Mouse (Mus musculus) cerebellum, adult 9-11 months (tissue): ENCODE measurements around the gene Ash1l.
A peak's percentile ranks its signal among the peaks of the same experiment; 100 is the strongest.

Experiments
- DNase-seq: peaks from one replicate; pipeline ENCODE4 v3.0.0; 2022

Gene Ash1l

DNA sequence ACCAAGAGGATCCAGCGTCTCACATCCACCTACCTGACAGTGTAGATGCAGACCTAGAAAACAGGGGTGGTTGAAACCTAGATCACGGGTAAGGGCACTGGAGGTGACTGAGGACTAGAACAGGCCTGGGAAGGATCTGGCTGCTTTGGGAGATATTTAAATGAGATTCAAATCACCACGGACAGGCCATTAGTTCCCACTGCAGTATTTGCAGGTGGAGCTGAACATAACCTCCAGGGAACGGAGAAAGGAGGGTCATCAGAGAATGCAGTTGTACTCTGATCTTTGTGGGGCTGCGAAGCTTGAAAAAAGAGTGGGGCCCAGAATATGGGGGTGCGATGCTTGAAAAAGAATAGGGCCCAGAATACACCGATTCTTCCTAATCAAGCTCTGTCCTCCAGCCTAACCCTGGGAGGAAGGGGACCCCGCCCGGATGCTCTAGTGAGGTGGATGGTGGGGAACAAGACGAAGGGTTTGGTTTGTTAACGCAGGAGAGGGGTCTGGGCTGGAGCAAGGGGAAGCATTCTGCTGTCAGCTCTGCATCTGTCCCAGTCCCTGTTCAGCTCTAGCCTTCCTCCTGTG is 142.2 kb downstream of the Ash1l start:
- no peak for DNase-seq

DNA sequence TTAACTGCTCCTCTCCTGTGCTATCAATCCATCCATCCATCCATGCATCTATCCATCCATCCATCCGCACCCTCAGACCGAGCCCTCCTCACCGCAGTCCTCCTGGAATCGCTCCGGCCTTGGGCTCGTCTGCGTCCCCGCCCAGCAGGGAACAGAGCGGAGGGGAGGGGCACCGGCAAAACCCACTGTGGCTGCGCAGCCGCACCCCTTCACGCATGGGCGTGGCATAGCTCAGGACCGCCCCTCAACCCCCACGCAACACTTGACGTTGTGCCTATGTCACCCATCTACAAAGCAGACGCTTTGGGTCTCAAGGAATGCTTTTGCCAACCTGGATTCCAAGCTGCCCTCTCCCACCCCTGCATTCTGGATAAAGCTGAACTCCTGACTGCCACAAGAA is 142.8 kb downstream of the Ash1l start, which contains the start of gene Rusc1:
Rusc1 (minus strand) TSS at position 137 of the 400 bp plus-strand sequence.
- peak; percentile 96 for DNase-seq

DNA sequence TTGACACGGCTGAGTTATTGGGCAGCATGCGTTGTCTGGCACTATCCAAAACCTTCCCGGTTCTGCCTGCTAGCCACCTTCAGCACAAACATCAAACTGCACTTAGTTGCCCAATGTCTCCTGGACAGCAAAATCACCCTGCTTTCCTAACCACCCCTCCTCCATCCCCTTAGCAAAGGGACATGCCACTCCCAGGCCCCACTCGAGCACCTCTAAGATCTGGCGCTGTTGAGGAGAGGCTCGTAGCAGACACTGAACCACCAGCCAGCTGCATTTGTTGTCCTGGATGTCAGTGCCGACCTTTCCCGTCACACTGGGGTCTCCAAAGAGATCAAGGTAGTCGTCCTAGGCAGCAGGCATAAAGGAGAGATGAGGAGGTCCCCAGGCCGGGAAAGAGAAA is 143.6 kb downstream of the Ash1l start:
- DNase-seq = peak; percentile 54

DNA sequence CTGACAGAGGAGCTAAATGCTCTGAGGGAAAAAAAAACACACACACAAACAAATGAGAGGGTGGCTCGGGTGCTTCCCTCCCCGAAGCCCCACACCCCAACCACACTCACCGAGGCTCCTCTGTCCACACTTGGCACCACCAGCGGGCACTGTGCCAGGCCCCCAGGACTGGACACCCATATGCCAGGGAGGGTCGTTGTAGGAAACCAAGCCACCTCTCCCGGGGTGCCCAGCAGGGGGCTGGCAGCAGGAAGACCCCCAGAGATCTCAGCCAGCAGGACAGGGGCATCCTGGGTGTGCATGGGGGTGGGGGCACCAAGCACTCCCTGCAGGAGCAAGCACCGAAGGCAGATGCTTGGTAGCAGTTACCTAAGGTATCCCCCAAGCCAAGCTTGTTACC is 150.4 kb downstream of the Ash1l start, which contains the start of gene Gm43738:
Gm43738 (minus strand) TSS at position 289 of the 400 bp plus-strand sequence.
- peak; percentile 69 for DNase-seq

DNA sequence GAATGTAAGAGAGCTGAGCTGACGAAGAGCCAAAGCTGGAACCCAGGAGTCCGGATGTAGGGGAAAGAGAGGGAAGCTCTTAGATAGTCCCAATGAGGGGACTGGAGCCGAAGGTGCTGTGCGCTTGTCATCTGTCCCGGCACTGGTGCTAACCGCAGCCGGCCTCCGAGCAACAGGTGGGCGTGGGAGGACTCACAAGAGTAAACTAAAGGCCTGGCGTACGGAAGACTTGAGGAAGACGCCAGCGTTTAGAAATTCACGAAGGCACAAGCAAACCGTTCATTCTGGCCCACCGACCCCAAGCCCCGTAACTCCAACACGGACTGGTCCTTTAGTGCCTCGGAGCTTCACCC is 151.0 kb downstream of the Ash1l start:
- DNase-seq = no peak

DNA sequence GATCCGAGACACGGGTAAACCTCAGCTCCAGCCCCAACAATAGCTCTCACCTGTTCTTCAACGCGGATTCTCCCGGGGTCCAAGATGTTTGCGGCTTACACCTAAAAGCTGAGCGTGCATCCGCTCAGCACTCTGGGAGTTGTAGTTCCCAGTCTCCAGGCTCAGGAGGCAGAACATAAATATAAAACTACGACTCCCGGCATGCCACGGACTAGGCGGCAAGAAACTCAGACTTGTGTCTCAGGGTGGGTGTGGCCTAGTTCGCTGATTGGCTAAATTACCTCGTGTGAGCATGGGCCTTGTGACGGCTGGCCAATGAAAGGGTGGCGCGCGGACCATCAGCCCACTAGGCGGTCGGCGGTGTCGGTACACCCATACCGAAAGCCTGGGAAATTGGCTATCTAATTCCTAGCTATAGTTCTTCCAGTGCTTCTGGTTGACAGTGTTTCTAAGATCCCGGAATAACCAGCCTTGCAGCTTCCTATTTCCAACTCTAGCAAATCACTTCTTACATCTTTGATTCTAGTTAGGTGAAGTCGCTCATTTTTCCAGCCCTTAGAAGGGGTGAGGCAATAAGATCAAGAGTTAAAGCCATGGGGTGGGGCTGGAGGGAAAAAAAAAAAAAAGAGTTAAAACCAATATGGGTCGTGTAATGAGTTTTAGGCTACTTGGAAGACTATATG is 151.5 kb downstream of the Ash1l start, which contains the start of gene Fdps:
Fdps (minus strand) TSS at position 148 of the 683 bp plus-strand sequence.
- peak; percentile 99 for DNase-seq

DNA sequence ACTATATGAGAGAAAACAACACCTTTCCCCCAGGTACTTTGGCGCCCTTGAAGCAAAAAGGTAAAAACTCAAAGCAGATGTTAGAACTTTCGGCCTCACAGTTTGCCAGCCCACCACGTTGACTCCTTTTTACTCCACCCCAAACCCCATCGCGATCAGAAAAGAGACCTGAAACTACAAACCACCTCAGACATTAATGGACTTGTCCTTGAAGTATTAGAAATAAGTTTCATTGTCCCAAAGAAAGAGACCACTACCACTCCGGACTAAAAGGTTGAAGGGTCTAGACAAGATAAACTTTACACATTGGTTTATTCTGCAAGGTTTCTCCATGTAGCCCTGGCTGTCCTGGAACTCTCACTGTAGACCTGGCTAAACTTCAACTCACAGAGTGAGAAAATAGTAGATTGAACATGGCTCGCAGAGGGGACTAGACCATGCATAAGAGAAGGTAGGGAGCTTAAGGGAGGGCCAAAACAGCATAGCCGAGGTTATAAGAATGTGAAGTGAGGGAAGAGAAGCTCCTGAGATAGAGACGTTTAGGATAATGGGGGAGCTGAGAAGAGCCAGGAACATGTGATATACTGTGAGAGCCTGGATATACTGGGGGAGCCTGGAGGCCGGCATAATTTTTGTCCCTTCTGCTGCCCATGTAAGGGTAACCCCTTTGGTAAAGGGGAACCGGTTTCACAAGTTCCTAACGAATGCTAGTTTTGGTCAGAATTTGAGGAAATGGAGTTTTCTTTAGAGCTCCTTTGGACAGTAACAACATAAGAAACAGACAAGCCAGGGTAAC is 152.3 kb downstream of the Ash1l start:
- DNase-seq = peak; percentile 28

DNA sequence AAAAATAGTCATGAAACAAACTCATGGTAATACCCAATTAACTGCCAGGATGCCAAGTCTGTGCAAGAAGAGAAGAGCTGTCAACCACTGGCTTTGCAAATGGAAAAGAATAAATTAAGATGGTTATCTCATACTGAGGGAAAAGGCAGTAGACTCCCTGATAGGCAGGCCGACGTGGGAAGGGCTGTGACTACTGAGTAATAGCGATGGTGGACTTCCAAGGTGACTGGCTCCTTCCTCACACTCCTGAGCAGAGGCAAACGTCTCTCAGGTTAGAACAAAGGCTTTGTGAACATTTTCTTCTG is 152.8 kb downstream of the Ash1l start:
- no peak for DNase-seq

DNA sequence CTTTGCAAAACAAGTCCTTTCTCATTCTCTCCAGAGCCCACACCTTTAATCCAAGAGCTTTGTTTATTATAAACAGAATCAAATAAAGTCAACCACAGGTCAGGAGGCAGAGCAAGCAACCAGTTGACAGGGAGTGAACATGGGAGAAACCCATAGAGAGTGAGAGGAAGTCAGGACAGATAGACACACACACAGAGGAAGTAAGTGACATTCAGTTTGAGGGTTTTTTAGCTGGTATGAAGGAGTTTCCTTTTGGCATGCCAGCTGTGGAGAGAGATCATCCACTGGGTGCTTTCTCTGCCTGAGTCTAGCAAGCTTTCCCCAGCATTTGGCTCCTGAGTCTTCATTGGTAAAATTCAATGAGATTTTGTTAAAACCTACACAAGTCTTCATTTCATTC is 156.5 kb downstream of the Ash1l start:
- DNase-seq = no peak

DNA sequence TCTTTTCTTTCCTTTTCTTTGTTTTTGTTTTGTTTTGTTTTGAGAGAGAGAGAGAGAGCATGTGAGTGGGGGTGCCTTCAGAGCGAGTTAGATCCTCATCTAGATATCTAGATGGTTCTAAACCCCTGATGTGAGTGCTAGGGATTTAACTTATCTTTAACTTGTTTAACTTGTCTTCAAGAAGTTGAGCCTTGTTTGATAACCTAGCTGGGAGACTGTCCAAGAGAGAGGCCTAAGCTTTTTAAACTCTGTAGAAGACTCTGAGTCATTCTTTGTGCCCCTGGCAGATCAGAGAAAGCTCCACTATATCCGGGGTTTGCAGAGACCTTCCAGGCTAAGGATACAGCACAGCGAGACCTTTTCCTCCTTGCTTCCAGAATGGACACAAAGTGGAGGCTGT is 157.1 kb downstream of the Ash1l start:
- no peak for DNase-seq

DNA sequence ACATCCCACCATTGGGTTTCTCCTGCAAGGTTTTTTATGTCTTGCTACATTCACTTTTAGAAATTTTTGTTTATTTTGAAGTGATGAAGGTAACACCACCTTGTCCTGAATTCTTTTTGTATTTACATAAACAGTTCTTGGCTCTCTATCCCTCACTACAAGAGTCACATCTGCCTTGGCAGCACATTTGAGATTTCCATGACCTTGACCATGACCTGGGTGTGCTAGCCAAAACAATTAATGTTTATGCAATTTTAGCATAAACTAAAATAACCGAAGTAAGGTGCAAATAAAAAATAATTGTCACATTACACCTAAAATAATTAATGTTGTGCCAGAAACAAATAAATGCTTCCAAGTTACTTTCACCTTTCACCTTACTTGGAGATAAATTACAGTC is 157.7 kb downstream of the Ash1l start:
- no peak for DNase-seq

DNA sequence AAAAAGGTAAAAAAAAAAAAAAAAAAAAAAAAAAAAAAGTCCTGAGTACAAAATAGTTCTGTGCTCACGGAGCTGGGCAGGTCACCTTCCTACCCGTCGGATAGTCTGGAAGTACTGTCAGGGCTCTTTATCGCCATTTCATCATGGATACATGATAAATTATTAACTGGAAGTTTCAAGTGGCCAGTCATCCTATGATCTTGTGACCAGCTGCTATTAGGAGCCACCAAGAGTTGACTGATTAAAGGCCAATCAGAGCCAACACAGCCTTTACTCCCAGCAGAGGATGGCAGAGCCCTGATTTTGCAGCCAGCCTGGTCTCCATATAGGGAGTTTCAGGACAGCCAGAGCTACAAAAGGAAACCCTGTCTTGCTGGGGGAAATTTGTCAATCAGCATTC is 162.6 kb downstream of the Ash1l start:
- DNase-seq = no peak

DNA sequence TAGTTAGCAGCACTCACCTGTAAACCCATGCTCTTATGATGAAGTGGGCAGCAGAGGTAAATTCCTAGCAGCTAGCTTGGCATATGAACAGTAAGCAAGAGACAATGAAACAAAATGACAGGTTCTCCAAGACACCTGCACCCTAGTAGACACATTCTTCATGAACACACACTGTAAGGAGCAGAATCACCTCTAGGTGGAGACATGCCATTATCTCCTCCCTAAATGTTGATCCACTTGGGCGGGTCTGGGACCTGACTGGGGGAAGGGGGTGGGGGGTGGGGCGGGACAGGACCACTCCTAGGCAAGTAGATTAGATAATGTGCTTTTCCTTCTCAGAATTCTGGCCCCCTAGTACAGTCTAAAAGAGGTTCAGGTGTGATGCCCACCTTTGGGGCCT is 165.1 kb downstream of the Ash1l start:
- DNase-seq = peak; percentile 34

DNA sequence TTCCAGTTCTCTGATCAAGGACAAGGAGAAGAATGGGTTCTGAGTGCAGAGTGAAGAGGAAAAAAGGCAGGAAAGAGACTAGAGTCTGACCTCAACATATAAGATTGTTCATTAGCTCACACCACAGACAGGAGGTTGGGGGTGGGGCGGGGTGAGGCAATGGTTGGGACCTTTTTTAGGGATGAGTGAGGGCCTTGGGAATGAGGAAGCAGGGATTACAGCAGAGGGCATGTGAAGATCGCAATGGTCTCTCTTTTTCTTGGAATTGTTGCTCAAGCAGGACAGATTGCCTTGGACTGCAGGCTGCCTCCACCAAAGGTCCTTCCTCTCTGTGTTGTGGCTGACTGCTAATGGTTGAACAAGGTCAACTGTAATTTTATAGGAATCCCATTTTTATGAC is 172.9 kb downstream of the Ash1l start:
- no peak for DNase-seq

DNA sequence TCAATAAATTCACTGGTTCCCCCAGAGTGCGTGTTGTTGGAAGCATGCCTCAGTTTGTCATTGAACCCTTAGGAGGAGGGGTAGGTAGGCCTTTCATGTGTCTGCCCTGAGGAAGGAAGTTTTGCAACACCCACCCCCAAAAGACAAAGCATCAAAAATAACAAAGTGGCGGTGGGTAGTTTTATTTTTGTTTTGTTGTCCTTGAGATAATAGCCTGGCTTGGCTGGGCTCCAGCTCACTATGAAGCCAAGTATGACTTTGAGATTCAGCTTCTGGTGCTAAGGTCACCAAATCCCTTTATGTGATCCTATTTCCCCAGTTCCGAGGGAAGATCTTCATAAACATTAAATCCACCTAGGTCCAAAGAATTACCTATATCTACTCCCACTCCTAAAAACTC is 173.8 kb downstream of the Ash1l start:
- DNase-seq = no peak

DNA sequence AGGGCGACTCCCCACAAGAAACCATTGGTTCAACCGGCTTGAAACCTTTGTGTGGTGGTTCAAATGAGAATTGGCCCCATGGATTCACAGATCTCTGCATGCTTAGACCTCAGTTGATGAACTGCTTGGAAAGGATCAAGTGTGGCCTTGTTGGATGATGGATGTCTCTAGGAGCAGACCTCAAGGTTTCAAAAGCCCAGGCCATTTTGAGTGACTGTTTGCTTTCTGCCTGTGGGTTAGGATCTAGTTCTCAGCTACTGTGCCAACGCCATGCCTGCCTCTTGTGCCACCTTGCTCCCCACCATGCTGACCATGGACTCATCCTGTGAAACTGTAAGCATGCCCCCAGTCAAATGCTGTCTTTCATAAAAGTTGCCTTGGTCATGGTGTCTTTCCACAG is 175.6 kb downstream of the Ash1l start:
- no peak for DNase-seq
